Mouse (Mus musculus) megakaryocyte-erythroid progenitor cell, adult 5-6 weeks (primary cell): ENCODE results near the gene Lpp. TPM values are rescaled to one million over a fixed set of nuclear protein-coding genes. Genes with fewer than 3 reads are reported as not detected.

Source experiments
- ATAC-seq: replicated peaks from 2 replicates; pipeline ENCODE4 v1.8.0; 2016; ENCODE audit warnings: mild to moderate bottlenecking, inconsistent platforms; ENCODE audit not compliant: severe bottlenecking, poor library complexity, low FRiP score, low TSS enrichment
- total RNA-seq, 2 experiments: library from RNA; stranded (forward) in 1 of 2; stranded (reverse) in 1 of 2; fragments of 200-1000, 215-1000 nt in 1 of 2; fragments of >200 nt in 1 of 2; fragmentation: Nextera tagmentation in 1 of 2; gene quantifications; 2 replicates each; pipeline ENCODE4 v1.2.3; 2014 to 2017

Gene Lpp
- total RNA-seq, 2 experiments from 2014 or later: 0.47 to 3.3 TPM

DNA sequence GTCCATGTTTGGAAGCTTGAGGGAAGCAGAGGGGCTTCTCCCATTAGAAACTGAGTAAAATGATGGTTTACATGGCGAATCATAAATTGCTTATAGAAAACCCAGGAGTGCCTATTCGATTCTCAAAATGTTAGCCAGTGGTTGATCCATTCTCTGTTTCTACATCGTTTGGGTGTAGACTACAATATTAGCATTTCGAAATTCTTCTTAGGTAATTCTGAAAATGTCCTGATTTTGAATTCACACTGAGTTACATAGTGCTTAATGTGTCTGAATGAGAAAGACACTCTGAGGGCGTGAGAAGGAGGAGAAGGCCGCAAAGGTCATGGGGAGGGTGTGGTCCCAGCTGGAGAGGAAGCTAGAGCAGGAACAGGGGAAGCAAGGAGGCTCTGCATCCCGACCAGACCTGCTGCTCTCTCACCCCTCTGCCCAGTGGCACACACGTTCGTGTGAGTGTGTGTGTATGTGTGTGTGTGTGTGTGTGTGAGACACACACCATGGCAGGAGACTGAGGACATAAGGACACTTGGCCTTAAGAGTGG lies 124.3 kb downstream of the Lpp start:
- ATAC-seq: no peak

DNA sequence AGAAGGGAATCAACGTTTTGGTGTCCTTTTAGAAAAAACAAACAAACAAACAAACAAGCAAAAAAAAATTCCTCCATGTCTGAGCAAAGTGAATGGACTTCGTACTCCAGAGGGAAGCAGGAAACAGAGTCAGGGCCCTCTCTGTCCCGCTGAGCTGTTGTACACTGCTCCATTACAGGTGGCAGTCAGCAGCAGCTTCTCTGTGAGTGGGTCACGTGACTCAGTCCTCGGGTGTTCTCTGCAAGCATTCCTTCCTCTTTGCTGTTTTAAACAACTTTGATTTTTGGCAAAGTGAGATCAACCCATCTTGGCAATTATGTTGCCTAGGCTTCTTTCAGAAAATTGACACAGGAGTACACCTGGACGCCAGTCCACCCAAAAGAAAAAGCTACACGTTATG lies 125.5 kb downstream of the Lpp start:
- no peak for ATAC-seq

DNA sequence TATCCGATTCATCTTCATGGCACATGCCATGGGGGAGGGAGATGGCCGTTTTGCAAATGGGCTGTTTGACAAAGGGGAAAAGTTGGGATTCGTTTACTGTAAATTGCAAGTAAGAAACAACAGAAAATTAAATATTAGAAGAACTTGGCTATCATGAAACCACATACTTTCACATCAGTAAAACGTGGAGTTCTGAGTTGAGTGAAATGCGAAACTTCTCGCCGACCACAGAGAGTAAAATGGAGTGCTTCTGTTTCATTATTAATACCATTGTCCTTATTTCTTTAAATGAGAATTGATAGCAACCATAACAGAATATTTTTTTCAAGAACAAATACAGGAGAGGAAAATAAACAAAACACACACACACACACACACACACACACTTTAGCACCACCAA lies 133.9 kb downstream of the Lpp start:
- ATAC-seq: no peak

DNA sequence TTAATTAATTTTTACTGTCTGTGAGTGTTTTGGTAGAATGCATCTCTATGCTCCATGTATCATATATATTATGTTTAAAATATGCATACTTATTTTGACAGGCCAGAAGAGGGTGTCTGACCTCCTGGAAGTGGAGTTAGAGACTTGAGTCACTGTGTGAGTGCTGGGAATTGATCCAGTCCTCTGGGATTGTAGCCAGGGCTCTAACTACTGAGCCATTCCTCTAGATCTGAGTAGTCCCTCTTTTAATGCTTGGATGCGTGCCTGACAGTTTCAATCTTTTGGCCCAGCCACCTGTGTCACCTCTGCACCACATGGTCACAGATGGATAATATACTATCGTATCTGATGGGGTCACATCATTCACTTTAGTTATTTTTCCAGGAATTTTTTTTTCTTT lies 138.4 kb downstream of the Lpp start:
- no peak for ATAC-seq

DNA sequence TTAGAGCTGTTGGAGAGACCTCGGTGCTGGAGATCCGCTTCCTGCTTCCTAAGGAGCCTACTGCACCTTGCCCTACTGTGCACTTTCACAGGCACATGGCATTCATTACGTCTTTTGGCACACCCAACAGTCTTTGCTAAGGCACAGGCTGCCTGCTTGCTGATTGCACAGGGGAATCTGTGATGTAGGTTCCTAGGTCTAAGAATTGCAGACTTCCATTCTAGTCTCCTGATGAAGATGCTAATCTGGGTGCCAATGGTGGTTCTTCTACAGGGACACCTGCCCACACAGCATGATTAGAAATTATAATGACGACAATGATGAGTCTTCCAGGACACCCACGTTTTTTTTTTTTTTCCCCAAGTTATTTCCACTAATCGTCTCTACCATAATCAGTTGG lies 141.9 kb downstream of the Lpp start:
- ATAC-seq: no peak

DNA sequence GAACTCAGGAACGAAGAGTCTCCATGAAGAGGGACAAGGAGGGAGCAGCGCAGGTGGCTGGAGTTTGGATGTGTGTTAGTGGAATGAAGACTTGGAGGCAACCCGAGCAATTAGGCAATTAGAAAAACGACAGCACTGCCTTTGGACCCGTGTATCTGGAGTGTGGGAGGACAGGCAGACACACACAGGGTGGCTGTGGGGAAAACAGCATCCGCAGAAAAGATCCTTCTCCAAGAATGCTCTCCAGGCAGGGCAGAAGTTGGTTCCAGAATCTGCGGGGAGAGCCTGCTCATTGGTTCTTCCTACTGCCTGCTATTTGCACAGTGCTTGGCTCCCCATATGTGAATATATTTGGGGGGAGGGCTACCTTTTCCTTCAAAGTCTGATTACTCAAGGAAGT lies 143.0 kb downstream of the Lpp start:
- ATAC-seq: no peak

DNA sequence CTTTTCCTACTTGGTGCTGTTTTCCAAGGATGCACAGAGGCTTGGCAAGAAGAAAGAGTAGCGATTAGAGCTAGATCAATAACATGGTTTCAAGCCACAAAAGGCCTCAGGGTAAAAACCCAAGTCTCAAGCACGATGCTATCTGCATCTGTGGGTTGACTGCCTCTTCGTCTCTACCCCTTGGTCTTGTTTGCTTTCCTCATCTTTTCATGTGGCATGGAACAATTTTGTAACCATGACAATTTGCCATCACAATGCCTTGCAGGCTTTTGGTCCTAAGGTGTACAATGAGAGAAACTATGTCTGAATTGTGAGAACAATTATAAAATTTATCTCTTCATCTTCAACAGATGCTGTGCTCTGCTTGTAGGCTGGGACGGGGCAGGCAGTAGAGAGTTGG lies 145.7 kb downstream of the Lpp start:
- no peak for ATAC-seq

DNA sequence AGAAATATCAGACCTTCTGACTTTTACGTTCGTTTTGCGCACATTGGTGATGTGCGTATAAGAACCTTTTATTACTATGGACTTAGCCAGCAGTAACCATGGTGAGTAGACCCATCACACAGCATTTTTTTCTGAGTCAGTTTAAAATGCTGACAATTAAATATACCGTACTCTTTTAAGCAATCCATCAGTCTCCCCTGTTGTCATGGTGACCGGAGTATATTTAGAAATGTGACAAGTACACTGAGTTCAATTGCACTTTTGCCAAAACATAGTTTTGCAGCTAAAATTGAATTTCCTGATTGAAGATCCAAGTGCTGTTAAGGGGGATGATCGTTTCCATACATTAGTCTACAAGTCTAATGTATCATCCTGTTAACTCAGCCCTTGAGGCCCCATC lies 149.6 kb downstream of the Lpp start:
- no peak for ATAC-seq

DNA sequence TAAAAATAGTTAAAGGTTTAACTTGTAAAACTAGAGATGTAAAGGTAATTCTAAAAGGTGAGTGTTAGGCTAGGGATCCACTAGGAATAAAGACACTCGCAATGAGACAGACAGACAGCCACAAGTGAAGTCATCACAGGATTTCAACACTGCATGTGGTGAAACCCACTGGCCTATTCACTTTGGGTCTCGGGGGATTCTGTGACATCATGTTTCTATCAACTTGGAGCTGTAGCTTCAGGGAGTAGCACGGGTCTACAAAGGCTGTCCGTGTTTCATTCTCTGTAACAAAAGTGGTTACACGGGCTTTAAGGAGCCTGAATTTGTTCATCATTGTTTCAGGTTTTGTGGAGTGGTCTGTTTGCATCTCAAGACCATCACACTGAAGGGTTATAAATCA lies 152.1 kb downstream of the Lpp start:
- no peak for ATAC-seq

DNA sequence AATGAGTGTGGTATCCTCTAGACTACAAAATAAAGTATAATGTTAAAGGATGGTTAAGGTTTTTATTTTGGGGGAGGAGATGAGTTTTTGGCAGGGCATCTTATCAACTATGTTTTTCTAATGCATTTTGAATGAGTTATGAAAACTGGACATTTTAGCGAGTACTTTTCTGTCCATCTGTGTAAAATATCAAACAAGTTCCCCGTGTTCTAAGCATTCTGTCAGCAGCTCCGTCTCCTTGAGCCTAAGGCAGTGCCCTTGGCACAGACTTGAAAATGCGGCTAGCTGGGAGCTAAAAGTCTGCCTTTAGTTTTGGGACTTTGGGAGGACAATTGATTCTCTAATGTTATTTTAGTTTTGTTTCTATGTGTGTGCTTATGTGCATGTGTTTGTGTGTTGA lies 165.2 kb downstream of the Lpp start:
- ATAC-seq: no peak

DNA sequence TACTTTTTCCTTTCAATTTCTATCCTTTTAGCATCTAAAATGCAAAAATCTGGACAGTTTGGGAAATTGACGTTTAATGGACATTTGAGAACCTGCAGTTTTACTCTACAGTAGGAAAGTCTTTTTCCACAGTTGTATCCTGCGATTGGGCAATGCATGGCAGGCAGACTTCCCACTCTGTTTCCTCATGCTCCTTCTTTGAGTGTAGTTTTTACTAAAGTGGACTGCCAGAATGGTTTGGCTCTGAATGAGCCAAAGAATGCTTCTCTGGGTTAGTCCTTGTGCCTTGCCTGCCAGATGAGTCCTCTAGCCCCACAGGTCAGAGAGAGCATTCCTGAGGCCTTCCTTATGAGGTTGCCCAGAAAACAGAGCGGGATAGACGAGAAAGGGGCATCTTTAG lies 166.5 kb downstream of the Lpp start:
- ATAC-seq: no peak

DNA sequence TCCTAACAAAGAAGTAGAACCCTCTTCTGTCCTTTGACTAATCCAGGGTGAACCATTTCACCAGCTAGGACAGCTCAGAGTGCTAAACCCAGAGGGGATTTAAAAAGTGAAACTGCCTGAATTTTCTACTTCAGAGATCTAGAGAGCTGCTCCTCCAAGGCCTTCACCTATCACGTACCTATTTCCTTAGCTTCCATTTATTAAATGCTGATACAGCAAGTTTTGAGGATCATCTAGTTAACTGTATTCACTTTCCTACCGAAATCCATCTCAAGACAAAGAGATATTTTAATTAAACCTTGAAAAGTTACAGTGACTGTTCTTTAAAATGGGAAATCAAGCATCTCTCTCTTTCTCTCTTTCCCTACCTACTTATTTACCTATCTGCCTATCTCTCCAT lies 167.7 kb downstream of the Lpp start:
- ATAC-seq: no peak

DNA sequence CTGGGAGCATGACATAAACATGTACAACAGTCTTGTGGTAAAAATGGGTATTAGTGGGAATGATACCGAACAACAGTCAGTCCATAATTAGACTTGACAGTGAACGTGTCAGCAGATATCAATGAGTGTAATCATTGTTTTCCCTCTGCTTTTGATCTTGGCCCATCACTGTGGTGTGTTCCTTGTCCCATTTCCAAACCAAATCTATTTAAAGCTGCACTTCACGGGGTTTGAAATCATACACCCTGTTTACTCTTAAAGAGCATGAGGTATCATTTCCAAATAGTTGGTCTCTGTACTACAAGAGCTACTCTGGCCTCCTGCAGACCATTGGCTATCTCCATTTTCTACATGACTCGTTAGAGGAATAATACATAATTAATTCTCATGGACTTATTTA lies 168.3 kb downstream of the Lpp start:
- ATAC-seq: no peak

DNA sequence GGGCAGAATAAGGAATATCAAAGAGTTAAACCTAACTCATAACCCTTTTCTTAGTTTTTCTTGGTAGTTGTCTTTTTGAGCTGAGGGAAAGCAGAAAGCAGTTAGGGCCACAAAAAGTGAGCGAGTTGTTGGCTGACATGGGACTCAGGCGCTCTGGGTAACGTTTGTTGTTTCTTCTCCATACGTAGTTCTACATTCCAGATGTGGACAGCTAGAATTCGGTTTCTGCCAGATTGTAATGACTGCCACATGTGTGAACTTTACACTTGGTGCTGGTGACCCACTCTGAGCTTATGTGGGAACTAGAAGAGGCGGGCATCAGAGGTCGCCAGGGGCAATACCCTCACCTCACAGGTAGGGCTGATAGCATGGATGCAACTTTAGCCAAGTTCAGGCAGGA lies 172.0 kb downstream of the Lpp start:
- ATAC-seq: no peak

DNA sequence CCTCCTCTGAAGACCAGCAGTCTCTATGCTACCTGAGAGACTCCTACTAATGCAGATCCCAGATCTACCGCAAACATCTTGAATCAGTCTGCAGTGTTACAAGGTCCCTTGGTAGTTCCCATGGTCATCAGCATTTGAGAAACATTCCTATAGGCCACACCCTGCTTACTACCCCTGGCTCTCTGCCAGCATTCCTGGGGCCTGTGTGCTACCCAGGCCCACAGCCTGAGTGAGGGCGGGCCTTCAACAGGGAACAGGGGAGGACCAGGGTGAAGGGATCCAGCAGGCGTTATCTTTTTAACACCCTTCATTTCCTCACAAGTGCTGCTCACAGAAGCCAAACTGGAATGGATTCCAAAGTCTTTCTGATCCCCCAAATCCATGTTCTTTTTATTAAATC lies 173.0 kb downstream of the Lpp start:
- no peak for ATAC-seq

DNA sequence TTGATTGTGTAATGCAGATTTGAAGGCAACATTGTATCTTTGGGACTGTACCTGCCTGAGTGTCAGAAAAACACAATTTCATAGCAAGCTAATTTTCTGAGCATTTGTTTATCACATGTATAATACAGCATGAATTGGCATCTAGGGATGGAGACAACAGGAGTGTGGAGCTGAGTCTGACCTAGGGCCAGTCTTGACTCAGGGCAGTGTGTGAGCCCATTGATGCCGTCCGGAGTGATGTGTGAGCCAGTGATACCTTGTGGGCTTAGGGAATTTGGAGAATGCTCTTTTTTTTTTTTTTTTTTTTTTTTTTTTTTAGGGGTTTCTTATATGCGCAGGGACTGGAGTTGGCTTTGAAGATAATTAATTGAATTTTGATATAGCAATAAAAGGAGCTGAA lies 174.3 kb downstream of the Lpp start:
- no peak for ATAC-seq

DNA sequence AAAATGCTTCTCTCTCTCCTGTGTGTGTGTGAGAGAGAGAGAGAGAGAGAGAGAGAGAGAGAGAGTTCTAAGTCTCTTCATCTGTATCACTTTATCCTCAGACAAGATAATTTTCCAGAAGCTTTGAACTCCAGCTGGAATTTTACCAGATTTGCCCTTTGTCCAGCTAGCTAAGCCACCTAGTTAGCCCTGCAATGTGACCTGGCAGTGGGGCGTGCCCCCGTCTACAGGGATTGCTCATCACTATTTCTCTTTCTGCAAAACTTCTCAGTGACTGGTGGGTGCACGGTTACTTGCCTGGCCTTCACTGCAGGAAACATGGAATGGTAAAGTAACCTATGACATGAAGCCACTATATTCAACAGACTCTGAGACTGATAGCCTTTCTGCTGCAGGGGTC lies 174.8 kb downstream of the Lpp start:
- no peak for ATAC-seq

DNA sequence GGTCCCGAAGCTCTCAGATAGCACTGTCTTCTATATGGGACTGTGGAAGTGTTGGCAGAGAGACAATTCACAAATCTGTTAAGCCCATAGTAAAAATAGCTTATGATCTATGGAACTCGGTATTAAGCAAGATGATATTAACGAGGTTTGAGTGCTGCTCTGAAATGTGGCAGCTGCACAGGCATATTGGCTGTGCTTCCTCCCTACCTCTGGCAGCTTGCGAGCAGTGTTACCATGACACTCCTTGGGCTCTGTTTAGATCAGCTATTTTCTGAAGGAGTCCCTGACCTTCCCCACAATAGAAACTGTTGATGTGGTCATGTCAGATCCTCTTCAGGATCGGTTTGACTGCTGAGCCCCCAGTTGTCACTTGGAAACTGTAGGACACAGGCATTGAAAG lies 176.4 kb downstream of the Lpp start:
- ATAC-seq: no peak

DNA sequence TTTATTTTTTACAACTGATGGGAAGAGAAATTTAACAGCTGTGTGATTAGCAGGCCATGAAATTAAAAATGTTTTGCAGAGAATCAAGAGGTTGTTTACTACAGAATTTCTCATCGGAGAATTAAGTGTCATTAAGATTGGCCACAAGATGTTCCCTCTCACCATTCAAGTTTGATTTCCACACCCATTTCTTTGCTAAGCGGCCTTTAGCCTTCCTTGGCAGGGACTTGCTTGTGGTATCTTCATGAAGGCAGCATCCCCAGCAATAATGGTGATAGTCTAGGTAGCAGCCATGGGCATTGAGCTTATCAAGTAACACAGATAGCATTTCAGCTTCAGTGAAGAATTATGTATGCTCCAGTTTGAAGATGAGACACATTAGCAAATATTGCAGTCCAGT lies 183.7 kb downstream of the Lpp start:
- no peak for ATAC-seq

DNA sequence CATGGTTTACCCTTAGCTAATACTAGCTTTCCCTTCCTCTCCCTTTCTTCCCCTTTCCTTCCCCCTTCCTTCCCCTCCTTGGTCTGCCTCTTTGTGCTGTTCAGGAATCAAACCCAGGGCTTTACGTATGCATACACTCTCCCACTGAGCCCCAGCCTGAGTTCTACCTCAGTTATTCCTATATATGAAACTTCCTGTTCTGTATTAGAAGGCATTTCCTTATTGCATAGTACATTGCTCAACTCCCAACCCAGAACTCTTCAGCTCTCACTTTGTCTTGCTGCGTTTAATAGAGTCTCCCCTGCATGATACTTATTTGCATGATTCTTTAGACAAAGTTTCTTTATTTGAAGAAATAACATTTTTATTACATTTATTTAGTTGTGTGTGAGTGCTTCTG lies 184.5 kb downstream of the Lpp start:
- no peak for ATAC-seq

DNA sequence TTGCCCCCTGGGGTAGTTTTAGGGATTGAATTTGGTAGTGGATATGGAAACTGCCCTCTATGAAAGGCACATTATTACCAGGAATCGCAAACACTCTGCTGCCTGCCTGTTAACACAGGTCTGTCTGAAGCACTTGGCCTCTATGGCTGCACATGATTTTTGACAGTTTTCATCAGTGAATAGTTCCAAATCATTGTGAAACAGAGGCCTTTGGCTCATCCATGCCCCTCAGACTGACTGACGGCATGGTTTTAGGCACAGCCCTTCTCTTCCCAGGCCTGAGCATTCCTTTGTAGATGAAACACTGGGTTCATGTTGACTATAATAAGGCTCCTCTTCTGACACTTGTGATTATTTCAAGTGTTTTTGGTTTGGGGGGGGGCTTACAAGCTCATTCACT lies 189.5 kb downstream of the Lpp start:
- no peak for ATAC-seq

DNA sequence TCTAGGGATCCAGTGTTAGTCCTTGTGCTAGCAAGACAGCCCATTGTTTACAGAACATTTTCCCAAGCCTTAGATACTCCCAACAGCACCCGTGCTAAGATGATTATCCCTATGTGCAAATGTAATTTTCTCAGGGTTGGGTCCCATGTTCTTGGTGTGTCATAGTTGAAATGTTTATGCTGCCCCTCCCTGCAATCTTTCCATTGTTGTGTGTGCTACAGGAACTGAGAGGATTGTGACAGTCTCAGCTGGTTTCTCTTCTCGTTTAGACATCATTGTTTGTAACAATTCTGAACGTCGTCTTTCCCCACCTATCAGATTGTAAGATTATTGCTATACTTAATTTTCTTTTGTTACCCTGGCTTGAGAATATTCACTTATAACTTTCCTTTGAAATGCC lies 200.2 kb downstream of the Lpp start:
- ATAC-seq: no peak
